Mouse (Mus musculus) adrenal gland, postnatal 14 days (tissue): ENCODE measurements around the gene Setd1a. TPM values are rescaled to one million over a fixed set of nuclear protein-coding genes. Genes with fewer than 3 reads are reported as not detected.
"Not testable (repeated sequence)": the region's sequence is repeated elsewhere in the genome, so short reads cannot be mapped to it uniquely, and the experiment has no call there.

ENCODE experiments used
- DNase-seq: peaks from one replicate; pipeline ENCODE4 v3.0.0; 2021; ENCODE audit warnings: mixed read lengths
- long read RNA-seq, 2 experiments: library from polyadenylated mRNA; stranded (forward); transcript quantifications; one replicate each; pipeline ENCODE4 v2.0.0; 2021
- total RNA-seq: library from RNA; stranded (reverse); gene quantifications from 2 replicates; pipeline ENCODE4 v1.2.3, GENCODE M21; 2021

Gene Setd1a
- 37.7 and 46.2 TPM in 2 replicates for total RNA-seq
- long read RNA-seq, experiment 1, partial matches to known transcripts = 7 of 9 reads
- long read RNA-seq, experiment 1, other reads (novel, unspliced or antisense) = 2 of 9 reads
- long read RNA-seq, experiment 2, partial matches to known transcripts = 6 of 7 reads
- long read RNA-seq, experiment 2, other reads (novel, unspliced or antisense) = 1 of 7 reads

- DNase-seq = peak; percentile 94
These were observed at the start of gene Setd1a for GRCm38 (mm10) chr7:127776426-127776825. Setd1a (plus strand) TSS chr7:127776670.

- no peak for DNase-seq
These were observed 48.6 kb upstream of the Setd1a start for GRCm38 (mm10) chr7:127727898-127728297.

- DNase-seq = no peak
These were observed 46.3 kb upstream of the Setd1a start for GRCm38 (mm10) chr7:127730170-127730569.

GRCm38 (mm10) chr7:127732066-127732465 is 44.4 kb upstream of the Setd1a start, which contains the start of gene Ctf2:
Ctf2 (minus strand) TSS chr7:127732166.
- not testable (repeated sequence) for DNase-seq

- peak; percentile 86 for DNase-seq
These were observed 32.0 kb upstream of the Setd1a start, which contains the start of gene Fbxl19 for GRCm38 (mm10) chr7:127744366-127745045. Fbxl19 (plus strand) TSS chr7:127744543.

GRCm38 (mm10) chr7:127745251-127745651 is 31.2 kb upstream of the Setd1a start:
- DNase-seq = peak; percentile 95

- DNase-seq = peak; percentile 95
These were observed 30.6 kb upstream of the Setd1a start for GRCm38 (mm10) chr7:127745652-127746493.

GRCm38 (mm10) chr7:127746494-127747491 is 29.7 kb upstream of the Setd1a start:
- peak; percentile 49 for DNase-seq

- no peak for DNase-seq
These were observed 28.8 kb upstream of the Setd1a start for GRCm38 (mm10) chr7:127747559-127748234.

- no peak for DNase-seq
These were observed 28.3 kb upstream of the Setd1a start for GRCm38 (mm10) chr7:127748235-127748560.

GRCm38 (mm10) chr7:127750131-127751127 is 26.0 kb upstream of the Setd1a start:
- no peak for DNase-seq

GRCm38 (mm10) chr7:127751619-127752018 is 24.9 kb upstream of the Setd1a start:
- no peak for DNase-seq

- DNase-seq = no peak
These were observed 24.4 kb upstream of the Setd1a start for GRCm38 (mm10) chr7:127752069-127752468.

- DNase-seq = no peak
These were observed 23.3 kb upstream of the Setd1a start for GRCm38 (mm10) chr7:127753158-127753557.

- DNase-seq = no peak
These were observed 22.7 kb upstream of the Setd1a start for GRCm38 (mm10) chr7:127753741-127754140.

- no peak for DNase-seq
These were observed 16.8 kb upstream of the Setd1a start for GRCm38 (mm10) chr7:127759716-127760115.

GRCm38 (mm10) chr7:127760478-127760877 is 16.0 kb upstream of the Setd1a start:
- DNase-seq = no peak

GRCm38 (mm10) chr7:127761026-127761425 is 15.4 kb upstream of the Setd1a start:
- peak; percentile 85 for DNase-seq

- no peak for DNase-seq
These were observed 12.8 kb upstream of the Setd1a start for GRCm38 (mm10) chr7:127763642-127764041.

GRCm38 (mm10) chr7:127765756-127766155 is 10.7 kb upstream of the Setd1a start:
- DNase-seq = peak; percentile 45
